ENCODE assay signal across 26 mouse cellular contexts in the genomic region with DNA sequence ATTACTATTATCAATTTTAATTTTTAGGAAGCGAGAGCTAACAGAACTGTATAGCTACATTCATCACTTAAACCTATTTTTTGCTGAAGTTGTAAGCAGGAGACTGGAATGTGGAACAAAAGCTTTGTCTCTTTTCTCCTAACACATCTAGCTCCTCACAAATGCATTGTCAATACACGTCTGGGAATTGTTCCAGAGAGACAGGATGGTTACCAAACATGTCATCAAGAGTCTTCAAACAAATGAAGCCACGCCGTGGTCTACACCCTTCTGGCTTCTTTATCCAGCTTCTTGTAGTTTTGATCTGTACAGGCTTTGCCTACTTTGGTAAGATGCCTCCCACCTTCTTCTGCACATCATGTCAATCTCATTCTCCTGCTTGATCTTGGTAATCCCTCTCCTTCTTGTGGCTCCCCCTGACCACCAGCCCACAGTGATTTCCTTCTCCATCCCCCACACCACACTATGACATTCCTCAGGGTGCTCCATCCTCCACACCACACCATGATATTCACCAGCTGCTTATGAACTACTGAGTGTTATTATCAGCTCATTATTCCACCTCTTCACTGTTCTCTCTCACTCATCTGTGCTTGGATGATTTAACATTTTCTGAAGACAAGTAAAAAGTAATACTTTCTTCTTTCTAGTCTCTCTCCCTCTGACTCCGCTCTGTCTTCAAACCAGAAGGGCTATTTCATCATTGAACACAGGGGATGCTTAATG.
"Had no signal": no experiment of that assay in that cellular context is flagged by ENCODE, and none has a peak within 500 bp of the region (broad histone marks: within the 10 kb centered on the region; RNA-seq: fewer than 3 reads in every experiment).

No protein-coding gene starts in this region.

- H3K27me3 ChIP-seq: heart, embryonic 12.5 days; hindbrain, embryonic 12.5 days; intestine, embryonic 15.5 days; limb, embryonic 12.5 days; liver, embryonic 13.5 days had no signal

- H3K4me3 ChIP-seq: heart, embryonic 10.5 days; heart, embryonic 12.5 days; hindbrain, embryonic 10.5 days; hindbrain, embryonic 12.5 days; intestine, embryonic 15.5 days; left cerebral cortex, adult 2 months; limb, embryonic 10.5 days; limb, embryonic 12.5 days; liver, embryonic 13.5 days had no signal

- DNase-seq: forebrain, postnatal 0 days; gastrocnemius, postnatal 14 days; gastrocnemius, postnatal 36 days; heart, adult 11 months; heart, postnatal 10 days; heart, postnatal 4 days; kidney, adult 18-20 months; kidney, adult 8-10 months; kidney, postnatal 10 days; kidney, postnatal 25 days; kidney, postnatal 4 days; liver; liver, embryonic 13.5 days had no signal

- H3K9ac ChIP-seq: forebrain, postnatal 0 days; heart, embryonic 12.5 days; hindbrain, embryonic 12.5 days; hindbrain, embryonic 14.5 days; intestine, embryonic 15.5 days; limb, embryonic 12.5 days; liver, embryonic 13.5 days had no signal

- H3K27ac ChIP-seq: heart, embryonic 10.5 days; hindbrain, embryonic 10.5 days; hindbrain, embryonic 12.5 days; hindbrain, embryonic 14.5 days; intestine, embryonic 15.5 days; left cerebral cortex, adult 2 months; limb, embryonic 10.5 days; limb, embryonic 12.5 days; liver, embryonic 13.5 days had no signal

- H3K9me3 ChIP-seq: heart, embryonic 10.5 days; heart, embryonic 12.5 days; hindbrain, embryonic 12.5 days; intestine, embryonic 15.5 days; limb, embryonic 10.5 days; limb, embryonic 12.5 days had no signal

- H3K4me2 ChIP-seq: heart, embryonic 12.5 days; hindbrain, embryonic 12.5 days; hindbrain, embryonic 14.5 days; intestine, embryonic 15.5 days; limb, embryonic 12.5 days; liver, embryonic 11.5 days; liver, embryonic 13.5 days had no signal

- H3K4me1 ChIP-seq: heart, embryonic 10.5 days; heart, embryonic 12.5 days; hindbrain, embryonic 10.5 days; hindbrain, embryonic 12.5 days; intestine, embryonic 15.5 days; limb, embryonic 10.5 days; limb, embryonic 12.5 days; liver, embryonic 13.5 days had no signal

- ATAC-seq: forebrain, postnatal 0 days; hindbrain, embryonic 16.5 days; inflammation-experienced regulatory T-cells, adult 6 months; intestine, embryonic 15.5 days; intestine, postnatal 0 days had no signal

- H3K36me3 ChIP-seq: heart, embryonic 10.5 days; heart, embryonic 12.5 days; hindbrain, embryonic 10.5 days; hindbrain, embryonic 12.5 days; intestine, embryonic 15.5 days; limb, embryonic 10.5 days; limb, embryonic 12.5 days; liver, embryonic 13.5 days had no signal
